Mouse (Mus musculus): ENCODE results near the gene Gpbp1.

DNA sequence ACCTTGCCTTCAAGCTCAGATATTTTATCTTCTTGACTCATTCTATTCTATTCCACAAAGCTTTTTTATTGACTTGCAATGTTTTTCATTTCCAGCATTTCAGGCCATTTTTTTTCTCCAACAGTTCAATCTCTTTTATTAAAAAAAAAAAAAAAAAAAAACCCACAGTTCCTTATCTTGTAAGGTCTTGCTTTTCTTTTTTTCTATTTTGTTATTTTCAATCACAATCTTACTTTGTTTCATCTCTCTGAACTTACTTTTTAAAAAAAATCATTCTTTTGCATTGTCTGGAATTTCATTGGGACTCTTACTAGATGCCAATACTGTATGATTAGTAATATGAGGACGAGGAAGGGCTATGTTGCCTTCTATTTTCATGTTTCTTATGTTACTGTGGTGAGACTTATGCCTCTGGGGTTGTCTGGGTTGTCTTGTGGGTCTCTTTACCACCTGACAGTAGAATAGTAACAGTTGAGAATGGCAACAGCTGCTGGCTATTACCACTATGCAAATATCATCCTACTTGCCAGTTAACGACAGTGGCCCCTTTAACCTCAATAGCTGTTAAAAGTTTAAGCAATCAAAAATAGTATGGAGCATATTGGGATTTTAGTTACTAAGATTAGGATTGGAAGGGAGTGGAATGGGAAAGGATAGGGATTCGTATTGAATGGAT, 19.2 kb downstream of the Gpbp1 start:
- TF ChIP-seq CTCF (IDR thresholded peaks at IDR 0.05; ENCODE audit: low read depth, low read length), result no peak
- TF ChIP-seq EP300 (IDR thresholded peaks at IDR 0.05; ENCODE audit: insufficient read depth, low read depth, low read length), result no peak

Measured in ES-Bruce4 (cell line).